Mouse (Mus musculus): ENCODE results near the gene Bmp2k.

- no peak for TF ChIP-seq CTCF (IDR thresholded peaks at IDR 0.05; ENCODE audit: control insufficient read depth, insufficient read depth, insufficient read length)
- TF ChIP-seq FOSL1 (IDR thresholded peaks at IDR 0.05; ENCODE audit: insufficient read depth, low read length, poor library complexity, severe bottlenecking) = no peak
- no peak for TF ChIP-seq MYOG (IDR thresholded peaks at IDR 0.05; ENCODE audit: control insufficient read depth, extremely low read depth, insufficient read length)
- no peak for TF ChIP-seq CEBPB (IDR thresholded peaks at IDR 0.05; ENCODE audit: low read depth)
- TF ChIP-seq MAX (IDR thresholded peaks at IDR 0.05) = no peak
- no peak for TF ChIP-seq USF1 (IDR thresholded peaks at IDR 0.05; ENCODE audit: low read depth)
- TF ChIP-seq MYOD1 (IDR thresholded peaks at IDR 0.05; ENCODE audit: control insufficient read depth, insufficient read length, low read depth) = no peak
These were observed 84.0 kb downstream of the Bmp2k start for GRCm38 (mm10) chr5:97081481-97081880.

Measured in C2C12 (cell line).